Mouse (Mus musculus): ENCODE measurements around the gene Arhgap27.

- TF ChIP-seq ETS1 (conservative IDR thresholded peaks at IDR 0.05; ENCODE audit: low read depth, low read length) (no peak), CHD1 (IDR thresholded peaks at IDR 0.05; ENCODE audit: low read depth, low read length) (no peak), MEF2A (IDR thresholded peaks at IDR 0.05; ENCODE audit: borderline replicate concordance, low read depth, low read length) (no peak), CTCF (conservative IDR thresholded peaks at IDR 0.05 in 1 of 2, IDR thresholded peaks at IDR 0.05 in 1 of 2; ENCODE audit: low read depth in 2 of 2, low read length in 2 of 2) (no peak), GABPA (IDR thresholded peaks at IDR 0.05; ENCODE audit: insufficient replicate concordance, low read depth, low read length) (no peak), MAZ (IDR thresholded peaks at IDR 0.05; ENCODE audit: low read depth, low read length) (no peak), TCF12 (IDR thresholded peaks at IDR 0.05; ENCODE audit: low read depth, low read length) (no peak), EP300 (IDR thresholded peaks at IDR 0.05; ENCODE audit: low read length) (no peak), POLR2A (IDR thresholded peaks at IDR 0.05; ENCODE audit: low read depth, low read length) (no peak), ELF1 (IDR thresholded peaks at IDR 0.05; ENCODE audit: low read depth, low read length) (no peak), HCFC1 (IDR thresholded peaks at IDR 0.05; ENCODE audit: low read depth, low read length) (no peak), MAFK (IDR thresholded peaks at IDR 0.05; ENCODE audit: insufficient replicate concordance, low read length) (no peak), KAT2A (IDR thresholded peaks at IDR 0.05; ENCODE audit: insufficient replicate concordance, low read length) (no peak), MAX (IDR thresholded peaks at IDR 0.05; ENCODE audit: low read length) (no peak)
Observed at GRCm38 (mm10) chr11:103286910-103287309, 76.6 kb downstream of the Arhgap27 start.
